Mouse (Mus musculus) cortical plate, adult 2 months (tissue): ENCODE measurements around the gene Basp1. TPM values are rescaled to one million over a fixed set of nuclear protein-coding genes. Genes with fewer than 3 reads are reported as not detected.

Source experiments
- H3K27ac ChIP-seq: fragments of 200-500 bp; 2 replicates; pipeline ENCODE4 v1.5.1; 2012; ENCODE audit warnings: low read length, control low read depth, inconsistent platforms; ENCODE audit not compliant: insufficient read depth
- H3K4me1 ChIP-seq: fragments of 200-500 bp; 2 replicates; pipeline ENCODE4 v1.6.1; 2011; ENCODE audit warnings: low read length; ENCODE audit not compliant: control insufficient read depth, insufficient read depth
- H3K4me3 ChIP-seq: fragments of 200-500 bp; 2 replicates; pipeline ENCODE4 v1.5.1; 2011; ENCODE audit warnings: mild to moderate bottlenecking, low read length, control low read depth; ENCODE audit not compliant: insufficient read depth
- CTCF ChIP-seq: fragments of 200-500 bp; IDR thresholded peaks from 2 replicates; pipeline ENCODE4 v1.5.1; 2011; ENCODE audit warnings: mild to moderate bottlenecking, control low read depth, low read length; ENCODE audit not compliant: insufficient read depth; ENCODE audit errors: extremely low read depth
- POLR2A ChIP-seq: fragments of 200-500 bp; IDR thresholded peaks from 2 replicates; pipeline ENCODE4 v1.6.1; 2011; ENCODE audit warnings: mild to moderate bottlenecking, low read length, control low read depth; ENCODE audit not compliant: insufficient read depth; ENCODE audit errors: extremely low read depth
- polyA plus RNA-seq: library from polyadenylated mRNA; depleted of rRNA; stranded (reverse); fragments of >200 nt; gene quantifications from 2 replicates; pipeline ENCODE4 v1.2.3, GENCODE M21; 2012

Basp1 gene
- polyA plus RNA-seq, 1 experiment: 424 TPM

GRCm38 (mm10) chr15:25402001-25402400 lies 11.6 kb downstream of the Basp1 start:
- H3K27ac ChIP-seq: no peak overlapping the region
- H3K4me3 ChIP-seq: no peak overlapping the region
- peaks cover 16% of the 10 kb centered on the region for H3K4me1 ChIP-seq
- no peak for TF ChIP-seq CTCF
- no peak for TF ChIP-seq POLR2A

- Histone ChIP-seq H3K4me1 (peaks cover 10% of the 10 kb centered on the region), H3K27ac (no peak overlapping the region), H3K4me3 (no peak overlapping the region)
- TF ChIP-seq POLR2A (no peak), CTCF (no peak)
These were observed 13.3 kb downstream of the Basp1 start for GRCm38 (mm10) chr15:25400276-25400675.

- Histone ChIP-seq H3K27ac (no peak overlapping the region), H3K4me1 (peaks cover 14% of the 10 kb centered on the region), H3K4me3 (no peak overlapping the region)
- TF ChIP-seq CTCF (no peak), POLR2A (no peak)
These were observed 17.5 kb downstream of the Basp1 start for GRCm38 (mm10) chr15:25395912-25396590.

GRCm38 (mm10) chr15:25392525-25393099 lies 21.0 kb downstream of the Basp1 start:
- Histone ChIP-seq H3K27ac (no peak overlapping the region), H3K4me1 (peaks cover 13% of the 10 kb centered on the region), H3K4me3 (no peak overlapping the region)
- no peak for TF ChIP-seq CTCF
- no peak for TF ChIP-seq POLR2A

- H3K4me1 ChIP-seq: peaks cover 13% of the 10 kb centered on the region
- H3K27ac ChIP-seq: peak overlapping the region; percentile 33; the same call in 1 of the 2 replicates
- no peak overlapping the region for H3K4me3 ChIP-seq
- no peak for TF ChIP-seq CTCF
- TF ChIP-seq POLR2A: no peak
These were observed 22.4 kb downstream of the Basp1 start for GRCm38 (mm10) chr15:25391210-25391609.

GRCm38 (mm10) chr15:25387572-25387971 lies 26.0 kb downstream of the Basp1 start:
- no peak overlapping the region for H3K27ac ChIP-seq
- H3K4me3 ChIP-seq: no peak overlapping the region
- TF ChIP-seq CTCF (no peak), POLR2A (no peak)
- H3K4me1 ChIP-seq: peaks cover 11% of the 10 kb centered on the region

- TF ChIP-seq POLR2A: no peak
- no peak for TF ChIP-seq CTCF
- Histone ChIP-seq H3K27ac (no peak overlapping the region), H3K4me3 (no peak overlapping the region), H3K4me1 (peaks cover 17% of the 10 kb centered on the region)
These were observed 33.5 kb downstream of the Basp1 start for GRCm38 (mm10) chr15:25380051-25380450.

GRCm38 (mm10) chr15:25378707-25379106 lies 34.9 kb downstream of the Basp1 start:
- Histone ChIP-seq H3K4me1 (peaks cover 16% of the 10 kb centered on the region), H3K4me3 (no peak overlapping the region), H3K27ac (0 out of 2 replicates have a peak overlapping the region, but pooled peaks have one; percentile 7)
- TF ChIP-seq POLR2A (no peak), CTCF (no peak)

- H3K4me1 ChIP-seq: peaks cover 17% of the 10 kb centered on the region; the same call in 1 of the 2 replicates
- no peak overlapping the region for H3K4me3 ChIP-seq
- no peak overlapping the region for H3K27ac ChIP-seq
- TF ChIP-seq POLR2A (no peak), CTCF (no peak)
These were observed 36.6 kb downstream of the Basp1 start for GRCm38 (mm10) chr15:25376914-25377313.

- H3K4me1 ChIP-seq: peaks cover 16% of the 10 kb centered on the region; the same call in 1 of the 2 replicates
These were observed 40.1 kb downstream of the Basp1 start for GRCm38 (mm10) chr15:25373486-25373885.

More at GRCm38 (mm10) chr15:25373486-25373885, 40.1 kb downstream of the Basp1 start:
- Histone ChIP-seq H3K27ac (no peak overlapping the region), H3K4me3 (no peak overlapping the region)
- TF ChIP-seq POLR2A (no peak), CTCF (no peak)
